Mouse (Mus musculus): ENCODE measurements around the gene Ntm. TPM values are rescaled to one million over a fixed set of nuclear protein-coding genes. Genes with fewer than 3 reads are reported as not detected.

The Ntm gene
- polyA plus RNA-seq, 1 experiment from 2014 or later: 22.6 TPM

GRCm38 (mm10) chr9:29124455-29124854 is 838.5 kb downstream of the Ntm start:
- no peak for DNase-seq (ENCODE audit: low spot score)
- no peak overlapping the region for H3K4me2 ChIP-seq (ENCODE audit: low read depth)
- H3K4me3 ChIP-seq (ENCODE audit: low read depth, low read length): no peak overlapping the region
- no peak overlapping the region for H3K9ac ChIP-seq (ENCODE audit: low read length)
- 86% methylated on average over 3 of the region's 3 CpGs for WGBS
- no peak for ATAC-seq (ENCODE audit: insufficient read depth, low FRiP score, low TSS enrichment)
- no peaks in the 10 kb centered on the region for H3K36me3 ChIP-seq (ENCODE audit: control insufficient read depth, insufficient read depth, low read length)
- H3K27ac ChIP-seq (ENCODE audit: low read depth, low read length): no peak overlapping the region
- H3K9me3 ChIP-seq (ENCODE audit: control insufficient read depth, low read length): no peaks in the 10 kb centered on the region
- no peaks in the 10 kb centered on the region for H3K27me3 ChIP-seq (ENCODE audit: control insufficient read depth, insufficient read depth, low read length)
- H3K4me1 ChIP-seq (ENCODE audit: control insufficient read depth, insufficient read depth, low read length): no peaks in the 10 kb centered on the region

DNA sequence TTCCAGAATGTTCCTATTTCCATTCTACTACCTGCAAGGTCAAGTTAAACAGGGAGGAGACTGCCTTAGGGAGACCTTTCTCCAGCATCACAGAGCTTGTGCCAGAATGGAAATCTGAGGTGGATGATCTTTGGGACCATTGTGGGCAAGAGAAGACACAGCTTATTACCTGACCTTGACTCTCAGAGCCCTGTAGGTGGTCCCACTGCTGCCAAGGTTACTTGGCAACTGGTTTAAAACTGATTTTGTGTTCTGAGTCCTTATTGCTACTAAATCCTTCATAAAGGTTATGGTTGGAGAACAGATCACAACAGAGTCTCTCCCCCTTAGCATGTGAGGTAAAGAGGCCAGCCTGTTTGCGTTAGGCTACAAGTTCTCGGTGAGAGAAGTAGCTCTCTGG is 839.1 kb downstream of the Ntm start:
- DNase-seq (ENCODE audit: low spot score): no peak
- H3K4me2 ChIP-seq (ENCODE audit: low read depth): no peak overlapping the region

DNA sequence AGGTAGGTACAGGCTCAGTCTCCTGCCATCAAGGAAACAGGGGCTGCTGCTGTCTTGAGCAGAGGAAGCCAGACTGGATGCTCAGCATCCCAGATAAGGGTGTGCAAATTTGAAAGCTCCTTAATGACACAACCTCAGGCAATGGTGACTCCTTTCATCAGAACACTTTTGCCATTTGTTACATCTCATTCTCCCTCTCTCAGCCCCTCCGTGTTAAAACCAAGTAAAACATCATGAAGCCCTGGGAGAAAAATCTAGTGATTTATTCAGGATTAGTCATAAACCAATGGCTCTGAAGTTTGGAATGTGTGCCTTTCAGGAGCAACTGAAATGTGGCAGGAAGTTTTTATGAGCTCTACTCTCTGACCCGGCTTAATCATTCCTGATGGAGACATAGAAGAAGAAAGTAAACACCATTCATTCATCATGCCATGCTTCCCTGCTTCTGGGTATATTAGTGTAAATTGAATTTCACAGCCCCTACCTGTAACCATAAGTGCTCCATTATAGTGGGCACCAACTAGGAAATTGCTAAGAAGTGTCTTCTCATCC is 845.3 kb downstream of the Ntm start:
- DNase-seq (ENCODE audit: low spot score): no peak
- 52% methylated on average over 2 of the region's 2 CpGs for WGBS
- Histone ChIP-seq H3K36me3 (ENCODE audit: control insufficient read depth, insufficient read depth, low read length) (no peaks in the 10 kb centered on the region), H3K4me3 (ENCODE audit: low read depth, low read length) (no peak overlapping the region), H3K27me3 (ENCODE audit: control insufficient read depth, insufficient read depth, low read length) (no peaks in the 10 kb centered on the region), H3K4me1 (ENCODE audit: control insufficient read depth, insufficient read depth, low read length) (no peaks in the 10 kb centered on the region), H3K9me3 (ENCODE audit: control insufficient read depth, low read length) (no peaks in the 10 kb centered on the region), H3K4me2 (ENCODE audit: low read depth) (no peak overlapping the region), H3K27ac (ENCODE audit: low read depth, low read length) (no peak overlapping the region), H3K9ac (ENCODE audit: low read length) (no peak overlapping the region)
- no peak for ATAC-seq (ENCODE audit: insufficient read depth, low FRiP score, low TSS enrichment)

More for the DNA sequence above, 839.1 kb downstream of the Ntm start:
- H3K9ac ChIP-seq (ENCODE audit: low read length): no peak overlapping the region
- WGBS: 89% methylated on average over 2 of the region's 2 CpGs
- H3K4me1 ChIP-seq (ENCODE audit: control insufficient read depth, insufficient read depth, low read length): no peaks in the 10 kb centered on the region
- ATAC-seq (ENCODE audit: insufficient read depth, low FRiP score, low TSS enrichment): no peak
- H3K36me3 ChIP-seq (ENCODE audit: control insufficient read depth, insufficient read depth, low read length): no peaks in the 10 kb centered on the region
- no peaks in the 10 kb centered on the region for H3K9me3 ChIP-seq (ENCODE audit: control insufficient read depth, low read length)
- H3K4me3 ChIP-seq (ENCODE audit: low read depth, low read length): no peak overlapping the region
- H3K27ac ChIP-seq (ENCODE audit: low read depth, low read length): no peak overlapping the region
- no peaks in the 10 kb centered on the region for H3K27me3 ChIP-seq (ENCODE audit: control insufficient read depth, insufficient read depth, low read length)

DNA sequence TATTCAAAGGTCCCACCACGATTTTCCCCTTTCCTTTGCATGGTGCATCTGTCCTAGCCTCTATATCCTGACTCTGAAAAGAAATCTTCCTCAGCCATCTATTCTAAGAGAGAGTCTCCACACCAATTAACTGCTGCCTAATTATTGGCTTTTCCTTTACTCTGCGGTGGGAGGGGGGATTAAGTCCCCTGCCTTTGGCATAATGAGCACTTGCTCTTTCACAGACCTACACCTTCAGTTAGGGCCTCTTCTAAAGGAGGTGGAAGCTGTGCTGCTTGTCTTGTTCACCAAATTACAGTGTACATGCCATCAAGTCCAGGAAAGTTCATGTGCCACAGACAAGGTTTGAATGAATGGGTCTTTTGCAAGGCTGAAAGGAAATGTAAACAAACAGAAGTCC is 847.6 kb downstream of the Ntm start:
- H3K9ac ChIP-seq (ENCODE audit: low read length): no peak overlapping the region
- H3K9me3 ChIP-seq (ENCODE audit: control insufficient read depth, low read length): no peaks in the 10 kb centered on the region
- WGBS: 57% methylated on average over 2 of the region's 2 CpGs
- ATAC-seq (ENCODE audit: insufficient read depth, low FRiP score, low TSS enrichment) (no peak), DNase-seq (ENCODE audit: low spot score) (no peak)
- no peaks in the 10 kb centered on the region for H3K36me3 ChIP-seq (ENCODE audit: control insufficient read depth, insufficient read depth, low read length)
- H3K4me1 ChIP-seq (ENCODE audit: control insufficient read depth, insufficient read depth, low read length): no peaks in the 10 kb centered on the region
- H3K27me3 ChIP-seq (ENCODE audit: control insufficient read depth, insufficient read depth, low read length): no peaks in the 10 kb centered on the region
- H3K4me2 ChIP-seq (ENCODE audit: low read depth): no peak overlapping the region
- no peak overlapping the region for H3K4me3 ChIP-seq (ENCODE audit: low read depth, low read length)
- no peak overlapping the region for H3K27ac ChIP-seq (ENCODE audit: low read depth, low read length)

DNA sequence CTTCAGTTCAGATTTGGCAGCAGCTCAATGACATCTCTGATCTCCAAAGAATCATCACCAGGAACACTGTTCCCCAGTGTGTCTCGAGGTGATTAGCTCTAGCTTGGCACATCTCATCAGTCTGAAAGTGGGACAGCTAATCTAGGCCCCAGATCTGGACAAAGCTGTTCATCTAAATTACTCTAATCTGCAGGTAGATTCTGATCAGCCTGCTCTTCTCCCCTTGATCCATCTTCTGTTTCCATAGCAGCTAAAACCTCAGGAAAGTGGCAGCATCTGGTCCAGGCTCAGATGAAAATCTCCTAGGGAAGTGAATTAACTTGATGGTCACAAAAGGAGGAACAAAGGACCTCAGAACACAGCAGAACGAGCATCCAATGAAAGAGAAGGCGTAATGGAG is 856.2 kb downstream of the Ntm start:
- Histone ChIP-seq H3K4me2 (ENCODE audit: low read depth) (no peak overlapping the region), H3K9ac (ENCODE audit: low read length) (no peak overlapping the region), H3K4me3 (ENCODE audit: low read depth, low read length) (no peak overlapping the region), H3K27me3 (ENCODE audit: control insufficient read depth, insufficient read depth, low read length) (no peaks in the 10 kb centered on the region), H3K4me1 (ENCODE audit: control insufficient read depth, insufficient read depth, low read length) (no peaks in the 10 kb centered on the region), H3K9me3 (ENCODE audit: control insufficient read depth, low read length) (no peaks in the 10 kb centered on the region), H3K36me3 (ENCODE audit: control insufficient read depth, insufficient read depth, low read length) (no peaks in the 10 kb centered on the region), H3K27ac (ENCODE audit: low read depth, low read length) (no peak overlapping the region)
- DNase-seq (ENCODE audit: low spot score) (no peak), ATAC-seq (ENCODE audit: insufficient read depth, low FRiP score, low TSS enrichment) (no peak)
- whole genome bisulfite sequencing: 72% methylated on average over 3 of the region's 3 CpGs

DNA sequence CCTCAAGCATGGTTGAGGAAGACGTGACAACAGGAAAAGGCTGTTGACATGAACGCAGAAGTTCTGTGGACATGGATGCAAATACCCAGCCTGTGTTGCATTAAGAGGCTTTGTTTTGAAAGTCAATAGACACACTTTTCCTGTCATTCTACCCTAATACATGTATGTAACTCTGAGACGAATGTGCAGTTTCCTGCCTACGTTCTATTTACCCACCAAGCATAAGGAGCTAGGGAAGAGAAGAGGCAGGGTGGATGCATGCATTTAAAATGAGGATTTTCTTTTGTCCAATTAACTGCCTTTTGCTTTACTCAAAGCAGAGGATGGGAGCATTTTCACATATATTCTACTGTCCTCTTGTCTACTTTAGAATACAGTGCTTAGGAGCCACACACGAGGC is 858.5 kb downstream of the Ntm start:
- Histone ChIP-seq H3K4me3 (ENCODE audit: low read depth, low read length) (no peak overlapping the region), H3K9ac (ENCODE audit: low read length) (no peak overlapping the region), H3K36me3 (ENCODE audit: control insufficient read depth, insufficient read depth, low read length) (no peaks in the 10 kb centered on the region), H3K4me2 (ENCODE audit: low read depth) (no peak overlapping the region), H3K27ac (ENCODE audit: low read depth, low read length) (no peak overlapping the region), H3K4me1 (ENCODE audit: control insufficient read depth, insufficient read depth, low read length) (no peaks in the 10 kb centered on the region), H3K9me3 (ENCODE audit: control insufficient read depth, low read length) (no peaks in the 10 kb centered on the region), H3K27me3 (ENCODE audit: control insufficient read depth, insufficient read depth, low read length) (no peaks in the 10 kb centered on the region)
- WGBS: 89% methylated on average over 5 of the region's 5 CpGs
- ATAC-seq (ENCODE audit: insufficient read depth, low FRiP score, low TSS enrichment): no peak
- no peak for DNase-seq (ENCODE audit: low spot score)

DNA sequence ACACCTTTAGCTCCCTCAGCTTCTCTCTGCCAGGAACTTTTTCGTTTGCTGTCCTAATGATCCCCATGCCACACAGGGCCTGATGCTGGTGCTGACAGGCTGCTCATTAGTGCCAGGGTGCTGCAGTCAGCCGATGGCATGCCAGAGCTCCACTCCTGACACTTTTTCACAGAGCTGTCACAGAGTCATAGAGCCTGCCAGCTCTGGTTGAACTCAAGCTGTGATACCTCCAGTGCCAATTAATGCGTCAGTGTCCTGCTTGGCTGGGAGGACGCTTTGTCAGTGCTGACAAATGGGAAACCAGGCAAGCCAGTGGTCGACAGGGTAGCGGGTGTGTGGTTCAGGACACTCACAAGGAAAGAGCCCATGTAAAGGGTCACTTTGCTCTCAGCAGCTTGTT is 858.9 kb downstream of the Ntm start:
- DNase-seq (ENCODE audit: low spot score): no peak
- WGBS: 67% methylated on average over 6 of the region's 6 CpGs
- no peak overlapping the region for H3K9ac ChIP-seq (ENCODE audit: low read length)
- no peak overlapping the region for H3K4me2 ChIP-seq (ENCODE audit: low read depth)
- ATAC-seq (ENCODE audit: insufficient read depth, low FRiP score, low TSS enrichment): no peak
- no peaks in the 10 kb centered on the region for H3K9me3 ChIP-seq (ENCODE audit: control insufficient read depth, low read length)
- no peak overlapping the region for H3K27ac ChIP-seq (ENCODE audit: low read depth, low read length)
- no peaks in the 10 kb centered on the region for H3K27me3 ChIP-seq (ENCODE audit: control insufficient read depth, insufficient read depth, low read length)
- no peak overlapping the region for H3K4me3 ChIP-seq (ENCODE audit: low read depth, low read length)
- no peaks in the 10 kb centered on the region for H3K4me1 ChIP-seq (ENCODE audit: control insufficient read depth, insufficient read depth, low read length)
- H3K36me3 ChIP-seq (ENCODE audit: control insufficient read depth, insufficient read depth, low read length): no peaks in the 10 kb centered on the region

- Histone ChIP-seq H3K36me3 (ENCODE audit: control insufficient read depth, insufficient read depth, low read length) (no peaks in the 10 kb centered on the region), H3K4me3 (ENCODE audit: low read depth, low read length) (no peak overlapping the region), H3K27me3 (ENCODE audit: control insufficient read depth, insufficient read depth, low read length) (no peaks in the 10 kb centered on the region), H3K4me1 (ENCODE audit: control insufficient read depth, insufficient read depth, low read length) (no peaks in the 10 kb centered on the region), H3K9ac (ENCODE audit: low read length) (no peak overlapping the region), H3K27ac (ENCODE audit: low read depth, low read length) (no peak overlapping the region), H3K4me2 (ENCODE audit: low read depth) (no peak overlapping the region), H3K9me3 (ENCODE audit: control insufficient read depth, low read length) (no peaks in the 10 kb centered on the region)
- no peak for ATAC-seq (ENCODE audit: insufficient read depth, low FRiP score, low TSS enrichment)
- 88% methylated on average over 5 of the region's 5 CpGs for WGBS
- no peak for DNase-seq (ENCODE audit: low spot score)
Observed at GRCm38 (mm10) chr9:29100624-29101023, 862.3 kb downstream of the Ntm start.

- Histone ChIP-seq H3K27me3 (ENCODE audit: control insufficient read depth, insufficient read depth, low read length) (no peaks in the 10 kb centered on the region), H3K4me3 (ENCODE audit: low read depth, low read length) (no peak overlapping the region), H3K9me3 (ENCODE audit: control insufficient read depth, low read length) (no peaks in the 10 kb centered on the region), H3K4me2 (ENCODE audit: low read depth) (no peak overlapping the region), H3K36me3 (ENCODE audit: control insufficient read depth, insufficient read depth, low read length) (no peaks in the 10 kb centered on the region), H3K27ac (ENCODE audit: low read depth, low read length) (no peak overlapping the region), H3K9ac (ENCODE audit: low read length) (no peak overlapping the region), H3K4me1 (ENCODE audit: control insufficient read depth, insufficient read depth, low read length) (no peaks in the 10 kb centered on the region)
- DNase-seq (ENCODE audit: low spot score): no peak
- no peak for ATAC-seq (ENCODE audit: insufficient read depth, low FRiP score, low TSS enrichment)
Observed at GRCm38 (mm10) chr9:29092443-29092842, 870.5 kb downstream of the Ntm start.
